Mouse (Mus musculus): ENCODE measurements around the gene Sp1. TPM values are rescaled to one million over a fixed set of nuclear protein-coding genes. Genes with fewer than 3 reads are reported as not detected.
A peak's percentile ranks its signal among the peaks of the same experiment; 100 is the strongest.

Gene Sp1
- 10 to 100 TPM; 16.1 to 19.3 TPM for total RNA-seq (2021)
- long read RNA-seq, experiment 1, partial matches to known transcripts, result 1 of 1 reads
- long read RNA-seq, experiment 1, other reads (novel, unspliced or antisense), result 0 of 1 reads
- long read RNA-seq, experiment 2, full-length matches to known transcripts, result 2 of 6 reads
- long read RNA-seq, experiment 2, partial matches to known transcripts, result 0 of 6 reads
- long read RNA-seq, experiment 2, other reads (novel, unspliced or antisense), result 4 of 6 reads

- DNase-seq (ENCODE audit: low spot score), result peak; percentile 100
Observed at GRCm38 (mm10) chr15:102405489-102406195, at the start of gene Sp1. TSS of gene Sp1 (plus strand) at chr15:102406143.

- no peak for DNase-seq (ENCODE audit: low spot score)
Observed at GRCm38 (mm10) chr15:102356501-102357325, 49.2 kb upstream of the Sp1 start.

- DNase-seq (ENCODE audit: low spot score), result no peak
Observed at GRCm38 (mm10) chr15:102358126-102358525, 47.8 kb upstream of the Sp1 start.

- DNase-seq (ENCODE audit: low spot score), result no peak
Observed at GRCm38 (mm10) chr15:102358834-102359233, 47.1 kb upstream of the Sp1 start.

- no peak for DNase-seq (ENCODE audit: low spot score)
Observed at GRCm38 (mm10) chr15:102362648-102363047, 43.3 kb upstream of the Sp1 start.

GRCm38 (mm10) chr15:102364678-102365077 is 41.3 kb upstream of the Sp1 start:
- no peak for DNase-seq (ENCODE audit: low spot score)

- no peak for DNase-seq (ENCODE audit: low spot score)
Observed at GRCm38 (mm10) chr15:102366238-102366637, 39.7 kb upstream of the Sp1 start.

- no peak for DNase-seq (ENCODE audit: low spot score)
Observed at GRCm38 (mm10) chr15:102366733-102367344, 39.1 kb upstream of the Sp1 start, which contains the start of gene Sp7. TSS of gene Sp7 (minus strand) at chr15:102367182.

GRCm38 (mm10) chr15:102369972-102370371 is 36.0 kb upstream of the Sp1 start:
- DNase-seq (ENCODE audit: low spot score), result no peak

GRCm38 (mm10) chr15:102370727-102371126 is 35.2 kb upstream of the Sp1 start:
- no peak for DNase-seq (ENCODE audit: low spot score)

GRCm38 (mm10) chr15:102376453-102377162 is 29.3 kb upstream of the Sp1 start:
- peak; percentile 48 for DNase-seq (ENCODE audit: low spot score)

- peak; percentile 91 for DNase-seq (ENCODE audit: low spot score)
Observed at GRCm38 (mm10) chr15:102377163-102377543, 28.8 kb upstream of the Sp1 start.

GRCm38 (mm10) chr15:102377810-102378262 is 28.1 kb upstream of the Sp1 start:
- peak; percentile 74 for DNase-seq (ENCODE audit: low spot score)

GRCm38 (mm10) chr15:102381575-102381974 is 24.4 kb upstream of the Sp1 start:
- DNase-seq (ENCODE audit: low spot score), result peak; percentile 86

- DNase-seq (ENCODE audit: low spot score), result no peak
Observed at GRCm38 (mm10) chr15:102383671-102384070, 22.3 kb upstream of the Sp1 start.

GRCm38 (mm10) chr15:102386640-102387039 is 19.3 kb upstream of the Sp1 start:
- no peak for DNase-seq (ENCODE audit: low spot score)

- DNase-seq (ENCODE audit: low spot score), result no peak
Observed at GRCm38 (mm10) chr15:102388942-102389341, 17.0 kb upstream of the Sp1 start.

- DNase-seq (ENCODE audit: low spot score), result no peak
Observed at GRCm38 (mm10) chr15:102392520-102392919, 13.4 kb upstream of the Sp1 start.

- DNase-seq (ENCODE audit: low spot score), result no peak
Observed at GRCm38 (mm10) chr15:102393584-102394014, 12.3 kb upstream of the Sp1 start.

- DNase-seq (ENCODE audit: low spot score), result no peak
Observed at GRCm38 (mm10) chr15:102395061-102395460, 10.9 kb upstream of the Sp1 start.

GRCm38 (mm10) chr15:102398629-102399028 is 7.3 kb upstream of the Sp1 start:
- peak; percentile 23 for DNase-seq (ENCODE audit: low spot score)

All from gastrocnemius, adult 18-20 months (tissue).